Mouse (Mus musculus) lung, adult 2 months (tissue): ENCODE results near the gene Clk3. TPM values are rescaled to one million over a fixed set of nuclear protein-coding genes. Genes with fewer than 3 reads are reported as not detected.
A peak's percentile ranks its signal among the peaks of the same experiment; 100 is the strongest.
"Not testable (repeated sequence)": the region's sequence is repeated elsewhere in the genome, so short reads cannot be mapped to it uniquely, and the experiment has no call there.

Experiments used
- DNase-seq: peaks from one replicate; pipeline ENCODE4 v3.0.0; 2022
- H3K4me1 ChIP-seq: fragments of 200-500 bp; 2 replicates; pipeline ENCODE4 v1.6.1; 2011; ENCODE audit warnings: low read length; ENCODE audit not compliant: control insufficient read depth, insufficient read depth
- H3K4me3 ChIP-seq: fragments of 200-500 bp; replicated peaks from 2 replicates; pipeline ENCODE3; 2011; ENCODE audit warnings: low read depth, mild to moderate bottlenecking, control low read depth, low read length; ENCODE audit errors: extremely low read depth
- CTCF ChIP-seq: fragments of 200-500 bp; IDR thresholded peaks from 2 replicates; pipeline ENCODE4 v1.5.1; 2011; ENCODE audit warnings: mild to moderate bottlenecking, low read length, control low read depth; ENCODE audit not compliant: insufficient read depth
- POLR2A ChIP-seq: fragments of 200-500 bp; IDR thresholded peaks from 2 replicates; pipeline ENCODE4 v1.6.1; 2011; ENCODE audit warnings: low read depth, mild to moderate bottlenecking, control low read depth, low read length, borderline replicate concordance; ENCODE audit errors: extremely low read depth
- WGBS: fragments of 180-500 bp; shearing (Covaris S2); methylation state at CpG from one replicate; pipeline ENCODE4 v1.1.7; 2018; 5-methylcytosine and 5-hydroxymethylcytosine counted together
- polyA plus RNA-seq: library from polyadenylated mRNA; depleted of rRNA; stranded (reverse); fragments of >200 nt; gene quantifications from 2 replicates; pipeline ENCODE4 v1.2.3, GENCODE M21; 2012

Gene Clk3
- polyA plus RNA-seq, 1 experiment: 159 TPM

DNA sequence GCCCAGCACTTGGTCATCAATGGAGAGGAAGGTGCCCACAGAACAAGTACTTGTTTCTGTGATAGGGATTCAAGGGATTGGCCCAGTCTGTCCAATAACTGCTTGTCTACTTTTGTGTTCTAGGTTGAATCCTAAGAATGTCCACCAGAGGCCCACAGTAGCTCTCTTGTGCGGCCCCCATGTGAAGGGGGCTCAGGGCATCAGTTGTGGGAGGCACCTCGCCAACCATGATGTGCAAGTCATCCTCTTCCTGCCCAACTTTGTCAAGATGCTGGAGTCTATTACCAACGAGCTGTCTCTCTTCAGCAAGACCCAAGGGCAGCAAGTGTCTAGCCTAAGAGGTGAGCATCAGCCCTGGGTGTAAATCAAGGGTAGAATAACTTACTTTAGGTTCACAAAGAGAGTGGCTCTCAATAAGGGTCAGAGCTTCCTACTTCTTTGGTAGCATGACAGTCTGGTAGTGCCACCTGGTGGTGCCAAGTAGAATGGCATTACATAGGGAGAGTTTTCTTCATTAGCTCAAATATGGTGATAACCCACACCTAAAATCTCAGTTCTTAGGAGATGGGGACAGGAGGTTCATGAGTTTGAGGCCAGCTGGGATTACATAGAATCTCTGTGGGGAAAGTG, 21.1 kb downstream of the Clk3 start:
- no peak overlapping the region for H3K4me3 ChIP-seq
- 63% methylated on average over 3 of the region's 3 CpGs for WGBS
- peaks cover 2% of the 10 kb centered on the region; the same call in 1 of the 2 replicates for H3K4me1 ChIP-seq
- peak; percentile 54 for DNase-seq
- no peak for TF ChIP-seq POLR2A
- 0 out of 2 replicates have a peak, but pooled peaks have one; percentile 15 for TF ChIP-seq CTCF

DNA sequence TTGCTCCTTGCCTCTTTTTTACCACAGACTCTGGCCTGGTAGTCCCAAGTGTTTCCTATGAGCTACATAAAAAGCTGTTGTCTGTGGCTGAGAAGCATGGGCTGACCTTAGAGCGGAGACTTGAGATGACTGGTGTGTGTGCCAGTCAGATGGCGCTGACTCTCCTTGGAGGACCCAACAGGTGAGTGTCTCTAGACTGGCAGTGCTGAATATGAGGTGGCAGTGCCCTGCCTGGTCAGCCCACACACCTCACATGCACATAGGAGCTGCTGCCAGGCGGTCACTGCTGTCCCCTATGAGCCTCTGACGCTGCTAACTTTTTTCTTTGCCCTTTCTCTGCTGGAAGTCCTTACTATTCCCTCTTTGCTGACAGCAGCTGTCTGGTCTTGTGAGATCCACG, 25.8 kb downstream of the Clk3 start:
- WGBS: 91% methylated on average over 5 of the region's 5 CpGs
- no peak overlapping the region for H3K4me3 ChIP-seq
- no peak for DNase-seq
- TF ChIP-seq CTCF (no peak), POLR2A (no peak)
- peaks cover 10% of the 10 kb centered on the region for H3K4me1 ChIP-seq

DNA sequence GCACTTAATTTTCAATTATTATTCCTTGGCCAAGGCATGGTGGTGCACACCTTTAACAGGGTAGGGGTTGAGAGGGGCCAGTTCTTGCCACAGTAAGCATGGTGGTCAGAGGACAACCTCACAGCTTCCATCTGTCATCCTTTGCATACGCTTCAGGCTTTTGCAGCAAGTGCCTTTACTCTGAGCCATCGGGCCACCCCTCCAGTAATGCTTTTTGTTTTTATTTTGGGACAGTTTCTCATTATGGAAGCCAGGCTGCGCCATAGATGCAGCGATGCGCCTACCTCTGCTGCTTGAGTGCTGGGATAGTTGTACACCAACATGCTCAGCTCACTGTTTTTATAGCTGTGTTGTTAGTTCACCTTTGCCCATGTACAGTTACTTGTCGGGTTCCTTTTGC, 32.1 kb downstream of the Clk3 start:
- TF ChIP-seq CTCF: no peak
- no peak for TF ChIP-seq POLR2A
- DNase-seq: no peak
- 96% methylated on average over 6 of the region's 6 CpGs for WGBS
- Histone ChIP-seq H3K4me3 (no peak overlapping the region), H3K4me1 (peaks cover 7% of the 10 kb centered on the region)

DNA sequence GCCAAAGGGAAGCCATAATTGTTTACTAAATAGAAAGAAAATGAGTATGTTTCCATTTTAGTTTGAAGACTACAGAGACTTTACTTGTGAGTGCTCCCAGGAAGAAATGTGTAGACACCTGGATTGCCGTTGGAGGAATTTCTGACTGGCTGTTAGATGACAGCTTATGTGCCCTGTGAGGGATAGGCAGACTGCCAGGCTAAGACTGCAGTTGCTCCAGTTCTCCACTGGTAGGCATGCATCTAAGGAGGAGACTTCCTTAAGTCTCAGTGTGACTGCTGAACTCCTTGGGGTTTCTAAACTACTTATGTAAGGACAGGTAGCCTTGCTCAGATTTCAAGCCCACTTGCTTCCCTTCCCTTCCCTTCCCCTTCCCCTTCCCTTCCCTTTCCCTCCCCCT, 37.3 kb downstream of the Clk3 start:
- no peak overlapping the region for H3K4me3 ChIP-seq
- DNase-seq: no peak
- peaks cover 6% of the 10 kb centered on the region; the same call in 1 of the 2 replicates for H3K4me1 ChIP-seq
- TF ChIP-seq CTCF: peak; percentile 19; the same call in 1 of the 2 replicates
- TF ChIP-seq POLR2A: no peak
- WGBS: 86% methylated on average over 1 of the region's 1 CpGs

DNA sequence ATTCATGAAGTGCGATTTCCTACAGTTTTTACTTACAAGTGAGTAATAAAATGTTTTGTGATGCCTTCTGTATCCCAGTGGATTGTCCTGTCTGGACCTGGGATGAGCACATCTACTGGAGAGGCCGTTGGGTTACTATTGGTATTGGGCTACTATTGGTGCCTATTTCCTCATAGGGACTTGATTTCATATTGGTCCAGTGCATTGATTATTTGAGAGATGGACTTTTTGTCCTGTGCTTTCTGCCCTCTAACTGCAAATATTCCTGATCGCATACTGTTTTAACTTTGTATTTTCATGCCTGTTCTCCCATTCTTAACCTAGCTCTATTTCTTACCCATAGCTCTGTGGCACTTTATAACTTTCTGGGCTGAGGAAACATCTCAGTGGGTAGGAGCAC, 41.0 kb downstream of the Clk3 start:
- Histone ChIP-seq H3K4me1 (peaks cover 15% of the 10 kb centered on the region), H3K4me3 (no peak overlapping the region)
- WGBS: 95% methylated on average over 3 of the region's 3 CpGs
- TF ChIP-seq CTCF: no peak
- TF ChIP-seq POLR2A: no peak
- no peak for DNase-seq

DNA sequence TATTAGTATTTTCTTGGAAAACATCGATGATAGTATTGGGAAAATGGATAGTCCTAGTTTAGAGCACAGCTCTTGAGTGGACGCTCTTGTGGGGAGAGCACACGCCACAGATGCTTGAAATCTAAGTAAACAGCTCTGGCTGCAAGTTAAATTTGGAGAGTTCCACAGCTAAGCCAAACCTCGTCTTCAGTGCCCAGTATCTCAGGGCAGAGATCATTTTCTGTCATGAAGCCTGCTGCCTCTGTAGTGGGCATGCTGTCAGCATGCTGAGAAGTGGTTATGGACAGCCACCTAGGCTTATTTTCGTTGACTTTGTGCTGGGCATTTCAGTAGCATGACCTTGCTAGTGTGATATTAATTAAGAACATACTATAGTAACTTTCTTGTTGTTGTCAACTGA, 41.9 kb downstream of the Clk3 start:
- TF ChIP-seq POLR2A (no peak), CTCF (no peak)

DNA sequence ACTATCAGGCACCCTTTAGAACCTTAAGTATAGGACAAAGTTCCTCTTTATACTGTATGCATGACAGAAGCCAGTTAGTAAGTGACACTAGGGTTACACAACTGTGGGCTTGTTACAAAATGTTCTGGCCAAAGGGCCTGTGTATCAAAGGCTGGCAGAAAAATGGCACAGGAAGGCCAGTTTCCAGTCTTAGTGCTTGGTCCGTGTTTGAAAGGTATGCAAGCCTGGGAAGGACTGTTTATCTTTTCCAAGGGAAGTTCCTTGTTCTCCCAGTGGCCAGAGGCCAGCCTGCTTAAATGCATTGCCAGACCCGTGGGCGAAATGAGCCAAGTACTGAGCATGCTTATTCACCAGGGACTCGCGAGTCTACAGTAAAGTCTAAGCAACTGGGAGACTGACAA, 42.3 kb downstream of the Clk3 start:
- peaks cover 15% of the 10 kb centered on the region for H3K4me1 ChIP-seq
- TF ChIP-seq POLR2A (no peak), CTCF (no peak)
- peak; percentile 55 for DNase-seq
- no peak overlapping the region for H3K4me3 ChIP-seq
- 7% methylated on average over 5 of the region's 5 CpGs for WGBS

More for the DNA sequence above, 41.9 kb downstream of the Clk3 start:
- peaks cover 15% of the 10 kb centered on the region for H3K4me1 ChIP-seq
- no peak overlapping the region for H3K4me3 ChIP-seq
- 26% methylated on average over 5 of the region's 5 CpGs for WGBS
- DNase-seq: no peak

DNA sequence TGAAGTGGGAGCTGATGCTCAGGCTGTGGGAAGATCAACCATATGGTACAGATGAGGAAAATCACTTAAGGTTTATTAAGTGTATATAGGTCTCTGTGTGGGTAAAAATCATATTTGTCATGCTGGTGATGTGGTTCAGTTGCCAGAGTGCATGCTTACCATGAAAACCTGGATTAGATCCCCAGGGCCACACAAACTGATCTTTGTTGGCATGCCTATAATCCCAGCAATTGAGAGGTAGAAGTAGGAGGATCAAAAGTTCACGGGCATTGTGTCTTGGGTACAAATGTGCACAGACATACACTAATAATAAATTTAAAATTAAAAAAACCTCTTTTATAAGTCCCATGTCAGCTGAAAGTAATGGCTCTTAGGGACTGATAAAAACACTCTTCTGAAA, 43.3 kb downstream of the Clk3 start:
- H3K4me3 ChIP-seq: no peak overlapping the region
- DNase-seq: no peak
- TF ChIP-seq CTCF (no peak), POLR2A (no peak)
- WGBS: 89% methylated on average over 1 of the region's 1 CpGs
- peaks cover 15% of the 10 kb centered on the region for H3K4me1 ChIP-seq

DNA sequence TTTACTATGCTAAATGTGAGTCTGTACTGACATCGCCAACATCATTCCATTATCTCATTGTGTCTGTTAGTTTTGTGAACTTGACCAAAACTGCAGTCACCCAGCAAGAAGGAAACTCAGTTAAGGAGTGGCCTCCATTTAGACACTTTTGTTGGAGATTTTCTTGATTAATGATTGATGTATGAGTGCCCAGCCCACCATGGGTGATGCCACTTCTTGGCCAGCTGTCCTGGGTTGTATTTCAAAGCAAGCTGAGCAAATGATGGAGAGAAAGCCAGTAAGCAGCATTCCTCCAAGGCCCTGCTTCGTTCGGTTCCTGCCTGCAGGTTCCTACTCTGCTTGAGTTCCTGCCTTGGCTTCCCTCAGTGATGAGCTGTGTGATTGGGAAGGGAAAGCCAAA, 44.9 kb downstream of the Clk3 start:
- WGBS: 59% methylated on average over 3 of the region's 3 CpGs
- H3K4me1 ChIP-seq: peaks cover 12% of the 10 kb centered on the region
- no peak for DNase-seq
- H3K4me3 ChIP-seq: no peak overlapping the region
- TF ChIP-seq POLR2A: no peak
- no peak for TF ChIP-seq CTCF

DNA sequence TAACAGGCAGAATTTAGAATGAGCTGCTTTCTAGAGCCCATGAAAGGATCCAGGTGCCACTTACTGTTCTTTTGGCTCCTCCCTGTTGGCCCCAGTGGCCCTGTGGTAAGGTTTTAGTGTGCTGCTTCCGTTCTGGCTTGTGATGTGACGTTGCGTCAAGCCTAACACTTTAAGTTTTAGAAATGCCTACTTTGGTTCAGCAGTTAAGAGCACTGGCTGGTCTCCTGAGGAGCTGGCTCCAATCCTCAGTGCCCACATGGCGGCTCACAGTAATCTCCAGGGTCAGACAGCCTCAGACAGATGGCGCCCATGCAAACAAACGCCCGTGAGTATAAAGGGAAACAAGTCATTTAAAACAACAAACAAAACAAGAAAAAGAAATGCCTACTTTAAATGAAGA, 47.3 kb downstream of the Clk3 start:
- TF ChIP-seq CTCF: no peak
- no peak for TF ChIP-seq POLR2A
- H3K4me1 ChIP-seq: peaks cover 9% of the 10 kb centered on the region
- DNase-seq: no peak
- WGBS: 66% methylated on average over 7 of the region's 7 CpGs
- H3K4me3 ChIP-seq: no peak overlapping the region

DNA sequence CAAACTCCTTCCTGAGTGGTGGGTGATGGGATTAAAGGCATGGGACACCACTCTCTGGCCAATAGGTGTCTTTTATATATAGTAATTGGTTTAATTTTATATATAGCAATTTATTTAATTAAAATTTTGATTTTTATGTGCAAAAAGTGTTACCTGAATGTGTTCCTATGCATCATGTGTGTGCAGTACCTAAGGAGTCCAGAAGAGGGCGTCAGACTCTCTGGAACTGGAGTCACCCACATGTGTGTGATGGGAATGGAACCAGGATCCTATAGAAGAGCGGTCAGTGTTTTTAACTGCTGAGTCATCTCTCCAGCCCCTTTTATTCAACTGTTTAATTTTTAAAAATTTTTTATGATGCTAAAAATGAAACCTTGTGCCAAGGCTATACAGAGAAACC, 53.5 kb downstream of the Clk3 start:
- DNase-seq: no peak
- Histone ChIP-seq H3K4me3 (no peak overlapping the region), H3K4me1 (peaks cover 12% of the 10 kb centered on the region)
- TF ChIP-seq POLR2A: no peak
- peak; percentile 24; the same call in 1 of the 2 replicates for TF ChIP-seq CTCF
- WGBS: 69% methylated on average over 2 of the region's 2 CpGs

DNA sequence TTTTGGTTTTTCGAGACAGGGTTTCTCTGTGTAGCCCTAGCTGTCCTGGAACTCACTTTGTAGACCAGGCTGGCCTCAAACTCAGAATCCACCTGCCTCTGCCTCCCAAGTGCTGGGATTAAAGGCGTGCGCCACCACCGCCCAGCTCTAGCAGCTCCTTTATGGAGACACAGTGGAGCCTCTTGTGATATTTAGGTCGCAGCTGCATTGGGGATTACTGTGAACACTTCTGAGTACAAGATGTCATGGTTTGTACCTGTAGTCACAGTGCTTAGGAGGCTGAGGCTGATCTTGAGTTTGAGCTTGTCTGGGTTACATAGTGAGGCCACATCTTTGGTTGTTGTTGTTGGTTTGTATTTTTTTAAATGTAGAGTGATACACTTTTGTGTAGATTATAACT, 55.4 kb downstream of the Clk3 start:
- not testable (repeated sequence) for DNase-seq
- WGBS: 68% methylated on average over 5 of the region's 5 CpGs

More for the DNA sequence above, 55.4 kb downstream of the Clk3 start:
- not testable (repeated sequence) for H3K4me3 ChIP-seq
- H3K4me1 ChIP-seq: peaks cover 12% of the 10 kb centered on the region
